Mouse (Mus musculus) cortical plate, adult 2 months (tissue): ENCODE data around the gene 4930415O20Rik.

Experiments used
- CTCF ChIP-seq: fragments of 200-500 bp; IDR thresholded peaks from 2 replicates; pipeline ENCODE4 v1.5.1; 2011; ENCODE audit warnings: mild to moderate bottlenecking, control low read depth, low read length; ENCODE audit not compliant: insufficient read depth; ENCODE audit errors: extremely low read depth
- POLR2A ChIP-seq: fragments of 200-500 bp; IDR thresholded peaks from 2 replicates; pipeline ENCODE4 v1.6.1; 2011; ENCODE audit warnings: mild to moderate bottlenecking, low read length, control low read depth; ENCODE audit not compliant: insufficient read depth; ENCODE audit errors: extremely low read depth

DNA sequence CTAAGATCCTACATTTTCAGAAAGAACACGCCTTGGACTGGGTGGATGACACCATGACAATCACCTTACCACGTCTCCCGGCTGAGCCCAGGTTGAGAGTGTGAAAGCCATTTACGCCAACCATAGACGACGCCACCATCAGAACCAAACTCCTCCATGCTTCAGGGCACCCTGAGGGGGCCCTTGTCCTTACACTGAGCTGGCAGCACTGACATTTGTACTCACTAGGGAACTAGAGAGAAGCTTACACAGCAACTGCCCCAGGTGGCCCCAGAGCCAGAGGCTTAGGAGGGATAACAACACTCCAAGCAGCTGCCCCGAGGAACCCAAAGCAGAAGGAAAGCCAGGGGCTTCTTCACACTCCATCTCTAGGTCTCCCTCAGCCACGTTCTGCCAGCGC is 35.9 kb downstream of the 4930415O20Rik start:
- no peak for TF ChIP-seq CTCF
- TF ChIP-seq POLR2A: no peak
